Mouse (Mus musculus): Measurements from ENCODE around the gene Vps13a. TPM values are rescaled to one million over a fixed set of nuclear protein-coding genes. Genes with fewer than 3 reads are reported as not detected.
"Not testable (repeated sequence)": the region's sequence is repeated elsewhere in the genome, so short reads cannot be mapped to it uniquely, and the experiment has no call there.

The Vps13a gene
- total RNA-seq, 4 experiments from 2014 or later: 63.7 to 78.3 (median 70.5) TPM

DNA sequence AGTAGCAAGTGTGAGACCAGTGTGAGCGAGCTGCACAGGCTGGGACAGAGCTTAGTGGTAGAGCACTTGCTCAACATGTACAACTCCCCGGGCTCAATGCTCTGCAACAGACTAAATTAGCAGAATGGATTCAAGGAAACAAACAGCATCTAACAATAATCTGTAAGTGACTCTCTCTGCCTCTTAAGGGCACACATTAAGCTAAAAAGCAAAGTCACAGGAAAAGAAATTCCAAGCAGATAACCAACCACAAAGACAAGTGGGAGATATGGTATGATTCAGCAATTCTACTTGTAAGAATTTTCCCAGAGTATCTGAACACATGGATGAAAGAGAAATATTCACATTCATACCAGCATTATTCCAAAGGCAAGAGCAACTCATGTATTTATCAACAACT is 13.3 kb downstream of the Vps13a start:
- no peak for DNase-seq (ENCODE audit: low spot score in 2 of 2)

DNA sequence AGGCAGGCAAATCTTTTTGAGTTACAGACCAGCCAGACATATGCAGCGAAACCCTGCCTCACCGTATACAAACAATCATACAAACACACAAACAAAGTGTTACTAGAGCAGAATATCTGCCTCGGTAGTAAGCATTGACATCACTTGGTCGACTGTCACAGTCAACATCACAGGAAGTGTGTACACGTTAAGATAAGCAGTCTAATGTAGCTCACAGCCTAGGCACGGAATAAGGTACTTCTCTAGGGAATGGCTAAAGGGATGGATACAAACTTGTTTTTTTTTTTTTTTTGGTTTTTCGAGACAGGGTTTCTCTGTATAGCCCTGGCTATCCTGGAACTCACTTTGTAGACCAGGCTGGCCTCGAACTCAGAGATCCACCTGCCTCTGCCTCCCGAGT is 23.3 kb downstream of the Vps13a start:
- not testable (repeated sequence) for DNase-seq (ENCODE audit: low spot score in 2 of 2)

DNA sequence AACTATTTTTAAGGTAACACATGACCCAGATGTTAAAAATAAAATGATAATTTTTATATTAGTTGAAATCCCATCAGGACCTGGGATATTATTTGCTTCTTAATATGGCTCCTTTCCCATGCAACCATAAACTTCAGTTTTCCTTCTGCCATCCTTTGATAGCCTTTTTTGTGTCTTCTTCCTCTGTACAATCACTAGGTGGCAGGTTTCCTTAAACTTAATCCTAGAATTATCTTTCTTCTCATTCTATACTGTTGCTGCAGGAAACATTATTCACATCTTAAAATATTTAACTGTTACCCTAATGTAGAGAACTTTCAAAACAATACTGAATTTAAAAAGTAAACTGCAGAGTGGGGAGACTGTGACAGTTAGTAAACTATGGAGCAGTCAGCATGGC is 24.9 kb downstream of the Vps13a start:
- DNase-seq (ENCODE audit: low spot score in 2 of 2): no peak

DNA sequence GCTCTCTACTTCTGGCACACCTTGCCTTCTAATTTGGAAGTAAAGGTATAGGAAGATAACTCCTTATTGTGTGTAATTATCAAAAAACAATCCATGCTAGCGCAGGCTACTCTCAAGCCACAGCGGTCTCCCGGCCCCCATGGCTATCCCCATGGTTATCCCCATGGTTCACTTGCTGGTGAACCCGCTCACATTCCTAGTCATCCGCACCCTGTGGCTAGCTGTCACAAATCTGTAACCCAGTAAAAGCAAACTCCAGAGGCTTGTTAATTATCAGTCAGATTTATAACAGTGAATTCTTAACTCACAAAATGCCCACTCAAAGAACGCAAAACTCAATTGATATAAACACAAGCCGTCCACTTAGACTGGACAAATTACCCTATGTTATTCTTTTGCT is 25.5 kb downstream of the Vps13a start:
- DNase-seq (ENCODE audit: low spot score in 2 of 2): no peak

GRCm38 (mm10) chr19:16753151-16753550 is 27.6 kb downstream of the Vps13a start:
- DNase-seq (ENCODE audit: low spot score in 2 of 2): no peak

- no peak for DNase-seq (ENCODE audit: low spot score in 2 of 2)
Measured at GRCm38 (mm10) chr19:16736854-16737253, 43.9 kb downstream of the Vps13a start.

- no peak for DNase-seq (ENCODE audit: low spot score in 2 of 2)
Measured at GRCm38 (mm10) chr19:16728729-16729128, 52.0 kb downstream of the Vps13a start.

GRCm38 (mm10) chr19:16715249-16715648 is 65.5 kb downstream of the Vps13a start:
- no peak for DNase-seq (ENCODE audit: low spot score in 2 of 2)

DNA sequence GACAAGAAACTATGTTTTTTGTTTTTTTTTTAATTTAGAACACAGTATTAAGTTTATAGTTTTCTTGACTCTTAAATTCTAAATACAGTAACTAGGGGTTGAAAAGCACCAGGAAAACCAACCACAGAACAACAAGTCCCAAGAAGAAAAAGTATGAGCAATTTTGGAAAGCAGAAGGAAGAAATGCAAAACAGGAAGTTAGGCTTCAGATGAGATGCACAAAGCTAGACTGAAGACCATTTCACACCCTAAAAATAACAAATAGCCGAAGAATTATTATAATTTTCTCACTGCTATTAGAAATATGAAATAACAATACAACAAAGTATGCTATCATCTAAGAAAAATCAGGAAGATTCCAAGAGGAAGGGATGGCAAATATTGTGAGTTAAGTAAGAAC is 78.9 kb downstream of the Vps13a start:
- DNase-seq (ENCODE audit: low spot score in 2 of 2): no peak

GRCm38 (mm10) chr19:16684922-16685321 is 95.8 kb downstream of the Vps13a start:
- no peak for DNase-seq (ENCODE audit: low spot score in 2 of 2)

GRCm38 (mm10) chr19:16684210-16684609 is 96.5 kb downstream of the Vps13a start:
- no peak for DNase-seq (ENCODE audit: low spot score in 2 of 2)

- no peak for DNase-seq (ENCODE audit: low spot score in 2 of 2)
Measured at GRCm38 (mm10) chr19:16625610-16626395, 154.9 kb downstream of the Vps13a start.

DNA sequence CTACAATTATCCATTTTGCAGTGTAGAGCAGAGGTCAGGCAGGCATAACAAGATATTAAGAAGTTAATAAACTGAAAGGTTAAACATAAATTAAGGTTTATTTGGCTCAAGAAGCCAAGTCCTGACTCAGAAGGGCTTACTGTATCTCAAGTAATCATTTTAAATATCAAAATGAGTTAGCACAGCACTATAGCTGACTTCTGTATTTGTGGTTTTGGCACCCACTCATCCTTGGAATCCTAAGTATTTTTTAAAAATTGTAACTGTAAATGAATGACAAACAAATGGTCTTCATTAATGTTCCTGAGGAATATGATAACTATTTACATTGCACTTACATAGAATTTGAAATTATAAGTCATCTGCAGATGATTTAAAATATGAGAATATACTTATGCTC is 155.7 kb downstream of the Vps13a start:
- DNase-seq (ENCODE audit: low spot score in 2 of 2): no peak

GRCm38 (mm10) chr19:16623154-16623553 is 157.6 kb downstream of the Vps13a start:
- DNase-seq (ENCODE audit: low spot score in 2 of 2): no peak

DNA sequence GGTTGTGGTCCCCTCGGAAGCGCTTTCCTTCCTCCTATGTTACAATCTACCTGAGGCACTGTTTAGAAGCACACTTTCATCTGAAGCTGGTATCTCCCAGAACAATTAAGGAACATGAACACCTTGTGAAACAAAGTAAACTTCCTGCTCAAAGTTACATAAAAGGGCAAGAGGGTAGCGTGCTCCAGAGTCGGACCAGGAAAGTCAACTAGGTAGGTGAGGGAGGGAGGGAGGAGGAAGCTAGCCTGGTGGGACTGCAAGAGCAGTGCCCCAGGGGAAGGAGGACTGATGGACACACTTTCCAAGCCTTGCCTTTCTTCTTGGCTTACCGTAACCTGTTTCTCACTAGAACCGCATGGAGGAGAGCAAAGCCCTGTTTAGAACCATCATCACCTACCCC is 173.1 kb downstream of the Vps13a start:
- no peak for DNase-seq (ENCODE audit: low spot score in 2 of 2)

DNA sequence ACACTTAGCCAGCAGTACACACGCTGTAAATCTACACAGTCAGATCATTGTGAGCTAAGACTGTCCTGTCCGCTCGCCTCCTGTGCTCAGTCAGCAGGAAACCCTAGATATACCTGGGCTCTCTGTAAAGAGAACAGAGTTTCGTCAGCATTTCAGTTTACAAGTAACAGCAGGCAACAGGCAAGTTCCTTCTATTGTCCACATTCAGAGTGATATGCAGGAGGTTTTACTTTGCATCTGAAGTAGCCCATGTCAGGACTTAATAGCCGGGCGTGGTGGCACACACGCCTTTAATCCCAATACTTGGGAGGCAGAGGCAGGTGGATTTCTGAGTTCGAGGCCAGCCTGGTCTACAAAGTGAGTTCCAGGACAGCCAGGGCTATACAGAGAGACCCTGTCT is 178.7 kb downstream of the Vps13a start:
- no peak for DNase-seq (ENCODE audit: low spot score in 2 of 2)

GRCm38 (mm10) chr19:16599298-16599970 is 181.3 kb downstream of the Vps13a start:
- peak; percentile 24 to 26 for DNase-seq (ENCODE audit: low spot score in 2 of 2)

DNA sequence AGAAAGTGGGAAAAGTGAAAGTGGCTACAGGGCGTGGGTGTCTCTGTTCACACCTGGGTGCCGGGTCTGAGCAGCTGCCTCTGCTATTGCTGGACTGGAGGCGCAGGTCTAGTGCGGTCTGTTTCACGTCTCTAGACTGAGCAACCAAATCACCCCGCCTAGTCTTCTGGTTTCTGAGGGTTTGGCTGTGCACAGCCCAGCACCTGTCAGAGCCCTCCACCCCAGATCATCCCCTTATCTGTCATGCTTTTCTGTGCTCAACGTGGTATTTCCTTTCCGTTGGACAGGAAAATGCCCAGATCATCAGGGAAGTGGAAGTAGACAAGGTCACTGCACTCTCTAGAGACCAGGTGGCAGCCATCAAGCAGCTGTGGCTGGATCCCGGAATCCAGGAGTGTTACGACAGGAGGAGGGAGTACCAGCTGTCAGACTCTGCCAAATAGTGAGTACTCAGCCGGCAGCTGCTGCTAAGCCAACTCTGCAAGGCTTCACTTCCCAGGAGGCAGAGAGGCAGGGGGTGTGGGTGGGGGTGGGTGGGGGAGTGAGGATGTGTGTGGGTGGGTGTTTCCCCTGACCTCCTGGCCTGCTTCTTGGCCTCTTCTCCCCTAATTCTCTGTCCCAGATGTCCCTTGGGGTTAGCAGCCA is 182.0 kb downstream of the Vps13a start:
- no peak for DNase-seq (ENCODE audit: low spot score in 2 of 2)

DNA sequence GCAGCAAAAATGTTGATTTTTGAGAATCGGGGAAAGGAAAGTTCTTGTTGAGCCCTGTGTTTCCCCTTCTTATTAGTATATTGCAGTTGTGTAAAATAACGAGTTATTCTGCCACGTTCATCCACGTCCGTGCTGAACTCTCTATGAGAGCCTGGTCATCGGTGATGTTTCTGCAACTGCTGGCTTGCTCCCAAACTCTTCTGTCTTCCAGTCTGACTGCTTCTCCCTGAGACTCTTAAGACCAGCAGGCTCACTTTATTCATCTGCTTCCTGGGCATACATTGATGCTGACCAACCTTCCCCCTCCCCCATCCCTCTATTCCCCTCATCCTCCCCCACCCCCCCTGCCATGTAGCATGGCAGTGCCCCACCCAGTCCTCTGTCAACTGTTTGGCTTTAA is 183.5 kb downstream of the Vps13a start:
- DNase-seq (ENCODE audit: low spot score in 2 of 2): no peak

- no peak for DNase-seq (ENCODE audit: low spot score in 2 of 2)
Measured at GRCm38 (mm10) chr19:16593975-16594317, 186.8 kb downstream of the Vps13a start.

- DNase-seq (ENCODE audit: low spot score in 2 of 2): peak; percentile 25 to 36
Measured at GRCm38 (mm10) chr19:16593256-16593974, 187.3 kb downstream of the Vps13a start.

DNA sequence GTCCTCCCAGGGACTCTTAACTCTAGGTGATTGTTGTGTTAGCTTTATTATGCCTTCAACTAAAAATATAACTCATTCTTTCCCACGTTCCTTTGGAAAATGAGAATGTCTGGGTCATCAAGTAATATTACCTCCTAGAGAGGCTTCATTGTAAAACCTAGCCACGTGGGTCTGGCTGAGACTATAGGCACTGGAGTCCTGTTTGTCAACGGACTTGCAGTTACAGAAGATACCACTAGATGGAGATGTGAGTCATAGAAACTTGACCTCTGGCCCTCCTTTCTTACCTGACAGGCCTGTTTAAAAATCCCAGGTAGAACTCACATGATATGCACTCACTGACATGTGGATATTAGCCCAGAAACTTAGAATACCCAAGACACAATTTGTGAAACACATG is 195.4 kb downstream of the Vps13a start:
- DNase-seq (ENCODE audit: low spot score in 2 of 2): no peak
